Mouse (Mus musculus) C2C12 (cell line): ENCODE data around the gene Tyms.

Experiments used
- CTCF ChIP-seq: IDR thresholded peaks from one replicate; pipeline ENCODE4 v1.5.1; 2011; ENCODE audit not compliant: control insufficient read depth, insufficient read depth, insufficient read length
- MAX ChIP-seq: IDR thresholded peaks from one replicate; pipeline ENCODE4 v1.6.1; 2011; ENCODE audit warnings: mild to moderate bottlenecking, control low read depth
- MYOD1 ChIP-seq: IDR thresholded peaks from one replicate; pipeline ENCODE4 v1.6.1; 2011; ENCODE audit warnings: low read depth; ENCODE audit not compliant: control insufficient read depth, insufficient read length
- USF1 ChIP-seq: IDR thresholded peaks from one replicate; pipeline ENCODE4 v1.6.1; 2011; ENCODE audit warnings: low read depth, mild to moderate bottlenecking, control low read depth, moderate library complexity

GRCm38 (mm10) chr5:30111771-30112170, 38.4 kb upstream of the Tyms start:
- TF ChIP-seq CTCF (no peak), MAX (no peak), MYOD1 (no peak), USF1 (no peak)
